Mouse (Mus musculus): ENCODE results near the gene Plcd1. TPM values are rescaled to one million over a fixed set of nuclear protein-coding genes. Genes with fewer than 3 reads are reported as not detected.

Plcd1 gene
- polyA plus RNA-seq, 1 experiment from 2014 or later: 35.6 TPM

- WGBS: 79% methylated on average over 15 of the region's 15 CpGs
- ATAC-seq (ENCODE audit: low FRiP score): no peak
- H3K4me3 ChIP-seq: no peak overlapping the region
- H3K9ac ChIP-seq: no peak overlapping the region
- peaks cover 38% of the 10 kb centered on the region for H3K4me1 ChIP-seq
- no peaks in the 10 kb centered on the region for H3K9me3 ChIP-seq (replicated peaks)
- 0 out of 2 replicates have a peak overlapping the region, but pooled peaks have one; percentile 40 for H3K27ac ChIP-seq
- no peak overlapping the region for H3K4me2 ChIP-seq (replicated peaks)
- H3K27me3 ChIP-seq: no peaks in the 10 kb centered on the region
- H3K36me3 ChIP-seq: peaks cover 8% of the 10 kb centered on the region; the same call in 1 of the 2 replicates
Observed at GRCm38 (mm10) chr9:119037076-119037730, 56.1 kb downstream of the Plcd1 start.

GRCm38 (mm10) chr9:119035836-119036235 is 57.5 kb downstream of the Plcd1 start:
- Histone ChIP-seq H3K9me3 (replicated peaks) (no peaks in the 10 kb centered on the region), H3K27me3 (no peaks in the 10 kb centered on the region), H3K4me2 (replicated peaks) (no peak overlapping the region), H3K4me3 (no peak overlapping the region), H3K36me3 (no peaks in the 10 kb centered on the region; the same call in 1 of the 2 replicates), H3K27ac (no peak overlapping the region), H3K9ac (no peak overlapping the region), H3K4me1 (peaks cover 46% of the 10 kb centered on the region)
- WGBS: 75% methylated on average over 7 of the region's 7 CpGs
- ATAC-seq (ENCODE audit: low FRiP score): no peak

- no peak for ATAC-seq (ENCODE audit: low FRiP score)
- no peak overlapping the region for H3K27ac ChIP-seq
- WGBS: 71% methylated on average over 29 of the region's 29 CpGs
Observed at GRCm38 (mm10) chr9:119034676-119035665, 58.3 kb downstream of the Plcd1 start.

GRCm38 (mm10) chr9:119034069-119034468 is 59.2 kb downstream of the Plcd1 start:
- 80% methylated on average over 8 of the region's 8 CpGs for WGBS

More at GRCm38 (mm10) chr9:119034676-119035665, 58.3 kb downstream of the Plcd1 start:
- no peak overlapping the region for H3K9ac ChIP-seq
- peaks cover 46% of the 10 kb centered on the region for H3K4me1 ChIP-seq
- no peaks in the 10 kb centered on the region for H3K9me3 ChIP-seq (replicated peaks)
- H3K27me3 ChIP-seq: no peaks in the 10 kb centered on the region
- no peak overlapping the region for H3K4me3 ChIP-seq
- H3K4me2 ChIP-seq (replicated peaks): no peak overlapping the region
- no peaks in the 10 kb centered on the region; the same call in 1 of the 2 replicates for H3K36me3 ChIP-seq

GRCm38 (mm10) chr9:119033111-119033921 is 60.0 kb downstream of the Plcd1 start:
- ATAC-seq (ENCODE audit: low FRiP score): peak; percentile 65
- no peak overlapping the region for H3K4me2 ChIP-seq (replicated peaks)
- H3K9ac ChIP-seq: no peak overlapping the region
- WGBS: 69% methylated on average over 19 of the region's 19 CpGs
- H3K27ac ChIP-seq: no peak overlapping the region
- H3K36me3 ChIP-seq: no peaks in the 10 kb centered on the region; the same call in 1 of the 2 replicates
- no peaks in the 10 kb centered on the region for H3K9me3 ChIP-seq (replicated peaks)
- H3K4me3 ChIP-seq: no peak overlapping the region
- H3K4me1 ChIP-seq: peaks cover 46% of the 10 kb centered on the region
- no peaks in the 10 kb centered on the region for H3K27me3 ChIP-seq

More at GRCm38 (mm10) chr9:119034069-119034468, 59.2 kb downstream of the Plcd1 start:
- no peak for ATAC-seq (ENCODE audit: low FRiP score)
- Histone ChIP-seq H3K4me1 (peaks cover 46% of the 10 kb centered on the region), H3K36me3 (no peaks in the 10 kb centered on the region; the same call in 1 of the 2 replicates), H3K27ac (no peak overlapping the region), H3K9ac (no peak overlapping the region), H3K4me2 (replicated peaks) (no peak overlapping the region), H3K27me3 (no peaks in the 10 kb centered on the region), H3K4me3 (no peak overlapping the region), H3K9me3 (replicated peaks) (no peaks in the 10 kb centered on the region)

GRCm38 (mm10) chr9:119032538-119032937 is 60.8 kb downstream of the Plcd1 start:
- 37% methylated on average over 9 of the region's 9 CpGs for WGBS
- no peak overlapping the region for H3K9ac ChIP-seq
- ATAC-seq (ENCODE audit: low FRiP score): no peak
- H3K4me1 ChIP-seq: peaks cover 46% of the 10 kb centered on the region
- no peaks in the 10 kb centered on the region for H3K9me3 ChIP-seq (replicated peaks)
- no peak overlapping the region for H3K4me3 ChIP-seq
- no peak overlapping the region for H3K4me2 ChIP-seq (replicated peaks)
- H3K27me3 ChIP-seq: no peaks in the 10 kb centered on the region
- H3K27ac ChIP-seq: no peak overlapping the region
- no peaks in the 10 kb centered on the region; the same call in 1 of the 2 replicates for H3K36me3 ChIP-seq

GRCm38 (mm10) chr9:119031772-119032171 is 61.5 kb downstream of the Plcd1 start:
- Histone ChIP-seq H3K4me2 (replicated peaks) (no peak overlapping the region), H3K27ac (no peak overlapping the region), H3K4me1 (peaks cover 43% of the 10 kb centered on the region), H3K27me3 (no peaks in the 10 kb centered on the region), H3K9ac (no peak overlapping the region), H3K4me3 (no peak overlapping the region), H3K36me3 (no peaks in the 10 kb centered on the region; the same call in 1 of the 2 replicates), H3K9me3 (replicated peaks) (no peaks in the 10 kb centered on the region)
- WGBS: 80% methylated on average over 14 of the region's 14 CpGs
- ATAC-seq (ENCODE audit: low FRiP score): no peak

- Histone ChIP-seq H3K27ac (no peak overlapping the region), H3K4me1 (peaks cover 40% of the 10 kb centered on the region), H3K4me2 (replicated peaks) (no peak overlapping the region), H3K4me3 (no peak overlapping the region), H3K9me3 (replicated peaks) (no peaks in the 10 kb centered on the region), H3K36me3 (no peaks in the 10 kb centered on the region), H3K9ac (no peak overlapping the region), H3K27me3 (no peaks in the 10 kb centered on the region)
- no peak for ATAC-seq (ENCODE audit: low FRiP score)
- WGBS: 92% methylated on average over 4 of the region's 4 CpGs
Observed at GRCm38 (mm10) chr9:119031038-119031437, 62.3 kb downstream of the Plcd1 start.

- H3K9ac ChIP-seq: no peak overlapping the region
- no peak overlapping the region for H3K4me2 ChIP-seq (replicated peaks)
- ATAC-seq (ENCODE audit: low FRiP score): no peak
- H3K4me1 ChIP-seq: peaks cover 30% of the 10 kb centered on the region
- H3K27me3 ChIP-seq: no peaks in the 10 kb centered on the region
- H3K27ac ChIP-seq: no peak overlapping the region
- H3K9me3 ChIP-seq (replicated peaks): no peaks in the 10 kb centered on the region
- no peaks in the 10 kb centered on the region for H3K36me3 ChIP-seq
- WGBS: 59% methylated on average over 7 of the region's 7 CpGs
- no peak overlapping the region for H3K4me3 ChIP-seq
Observed at GRCm38 (mm10) chr9:119029568-119029967, 63.7 kb downstream of the Plcd1 start.

- ATAC-seq (ENCODE audit: low FRiP score): no peak
- Histone ChIP-seq H3K4me3 (no peak overlapping the region), H3K9me3 (replicated peaks) (no peaks in the 10 kb centered on the region), H3K4me2 (replicated peaks) (no peak overlapping the region), H3K36me3 (no peaks in the 10 kb centered on the region), H3K9ac (no peak overlapping the region), H3K4me1 (peaks cover 20% of the 10 kb centered on the region), H3K27ac (no peak overlapping the region), H3K27me3 (no peaks in the 10 kb centered on the region)
- 94% methylated on average over 27 of the region's 27 CpGs for WGBS
Observed at GRCm38 (mm10) chr9:119028226-119029195, 64.8 kb downstream of the Plcd1 start.

GRCm38 (mm10) chr9:119027337-119027736 is 66.0 kb downstream of the Plcd1 start:
- Histone ChIP-seq H3K4me1 (peaks cover 9% of the 10 kb centered on the region), H3K9me3 (replicated peaks) (no peaks in the 10 kb centered on the region), H3K9ac (no peak overlapping the region), H3K27ac (no peak overlapping the region), H3K4me3 (no peak overlapping the region), H3K36me3 (no peaks in the 10 kb centered on the region), H3K27me3 (no peaks in the 10 kb centered on the region), H3K4me2 (replicated peaks) (no peak overlapping the region)
- no peak for ATAC-seq (ENCODE audit: low FRiP score)
- WGBS: 87% methylated on average over 7 of the region's 7 CpGs

Measured in hindbrain, embryonic 12.5 days (tissue).